Mouse (Mus musculus): ENCODE measurements around the gene Kcnk16. TPM values are rescaled to one million over a fixed set of nuclear protein-coding genes. Genes with fewer than 3 reads are reported as not detected.

Gene Kcnk16
- total RNA-seq, 2 experiments from 2014 or later, result not detected

DNA sequence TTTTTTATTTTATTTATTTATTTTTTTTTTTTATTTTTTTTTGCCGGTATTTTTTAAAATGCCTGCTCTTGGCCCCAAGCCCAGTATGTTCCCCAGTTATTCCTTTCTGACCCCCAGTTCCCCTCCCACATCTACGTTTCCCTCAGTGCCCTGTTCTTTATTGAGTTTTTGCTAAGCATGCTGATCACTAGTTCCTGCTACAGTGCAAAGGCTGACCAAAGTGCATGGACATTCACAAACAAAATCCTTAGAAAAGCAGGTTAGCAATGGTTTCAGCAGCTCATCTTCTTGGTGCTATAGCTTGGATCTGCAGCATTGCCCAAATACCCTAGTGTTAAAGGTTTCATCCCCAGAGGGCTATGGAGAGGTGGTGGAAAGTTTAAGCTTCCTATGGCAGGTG is 42.0 kb downstream of the Kcnk16 start:
- intact Hi-C loops (cut with DNase I), result no loop called here
- Histone ChIP-seq H3K4me3 (no peak overlapping the region), H3K27ac (no peak overlapping the region)
- no peak for TF ChIP-seq CTCF (IDR thresholded peaks at IDR 0.05)
- DNase-seq (ENCODE audit: extremely low spot score in 1 of 2, low spot score in 2 of 2), result no peak

DNA sequence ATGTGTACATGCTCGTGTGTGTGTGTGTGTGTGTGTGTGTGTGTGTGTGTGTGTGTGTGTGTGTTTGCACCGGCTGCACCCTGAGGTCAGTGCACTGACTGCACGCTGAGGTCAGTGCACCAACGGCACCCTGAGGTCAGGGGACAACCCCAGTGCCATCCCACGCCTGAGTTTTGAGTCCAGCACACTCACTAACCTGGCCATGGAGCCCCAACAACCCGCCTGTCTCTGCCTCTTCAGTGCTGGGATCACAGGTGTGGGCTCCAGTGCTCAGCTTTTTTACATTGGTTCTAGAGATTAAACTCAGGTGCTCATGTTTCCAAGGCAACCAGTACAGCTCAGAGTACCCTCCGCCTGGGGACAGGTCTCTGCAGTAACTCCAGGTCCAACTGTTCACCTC is 42.5 kb downstream of the Kcnk16 start:
- no peak overlapping the region for H3K27ac ChIP-seq
- no peak for TF ChIP-seq CTCF (IDR thresholded peaks at IDR 0.05)
- intact Hi-C loops (cut with DNase I), result no loop called here
- DNase-seq (ENCODE audit: extremely low spot score in 1 of 2, low spot score in 2 of 2), result no peak
- H3K4me3 ChIP-seq, result no peak overlapping the region

DNA sequence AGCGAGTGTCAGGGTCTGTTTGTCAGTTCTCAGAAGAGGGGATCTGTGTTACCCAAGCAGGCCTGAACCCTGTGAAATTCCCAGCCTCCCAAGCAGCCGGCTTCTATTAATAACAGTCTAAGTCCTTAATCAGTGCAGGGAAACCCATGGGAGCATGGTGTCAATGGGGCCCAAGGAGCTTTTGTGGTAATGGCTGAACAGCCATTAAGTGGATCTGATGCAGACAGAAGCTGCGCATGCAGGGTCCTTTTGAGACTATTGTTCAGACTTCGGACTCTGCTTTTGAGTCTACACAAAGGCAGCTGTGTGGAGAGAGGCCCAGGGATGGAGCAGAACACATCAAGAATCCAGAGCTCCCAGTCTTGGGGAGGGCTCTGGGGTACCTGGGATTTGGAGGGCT is 43.5 kb downstream of the Kcnk16 start:
- no peak for DNase-seq (ENCODE audit: extremely low spot score in 1 of 2, low spot score in 2 of 2)
- TF ChIP-seq CTCF (IDR thresholded peaks at IDR 0.05), result no peak
- intact Hi-C loops (cut with DNase I), result no loop called here
- no peak overlapping the region for H3K27ac ChIP-seq
- no peak overlapping the region for H3K4me3 ChIP-seq

DNA sequence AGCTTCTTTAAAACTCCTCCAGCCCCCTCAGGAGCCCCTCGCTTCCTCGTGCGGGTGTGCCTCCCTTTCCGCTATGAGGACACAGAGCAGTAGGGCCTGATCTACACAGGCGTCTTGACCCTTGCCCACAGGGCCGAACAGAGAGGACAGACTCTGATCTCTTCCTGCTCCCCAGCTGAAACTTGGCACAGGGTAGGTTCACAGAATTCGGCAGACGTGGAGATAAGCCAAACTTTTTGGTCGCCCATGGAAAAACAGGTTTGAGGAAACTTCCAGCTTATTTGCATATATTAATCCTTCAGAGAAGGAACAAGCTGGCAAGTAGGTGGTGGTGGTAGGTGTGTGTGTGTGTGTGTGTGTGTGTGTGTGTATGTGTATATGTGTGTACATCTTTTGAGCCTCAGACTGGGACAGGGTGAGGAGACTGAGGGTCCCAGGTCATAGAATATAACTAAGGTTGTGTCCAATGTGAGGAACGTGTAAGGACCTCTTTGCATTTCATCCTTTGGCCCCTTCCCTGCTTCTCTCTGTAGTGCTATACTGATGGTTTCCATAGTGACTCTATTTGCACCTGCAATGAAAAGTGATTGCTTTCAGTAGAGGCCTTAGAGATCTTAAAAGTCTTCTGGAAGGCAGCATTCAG is 44.3 kb downstream of the Kcnk16 start:
- no peak for TF ChIP-seq CTCF (IDR thresholded peaks at IDR 0.05)
- Histone ChIP-seq H3K4me3 (no peak overlapping the region), H3K27ac (no peak overlapping the region)
- intact Hi-C loops (cut with DNase I), result loop anchor here (5.0 kb wide), 1 partner anchor 52 kb away; no protein-coding TSS in a partner anchor
- DNase-seq (ENCODE audit: extremely low spot score in 1 of 2, low spot score in 2 of 2), result no peak

DNA sequence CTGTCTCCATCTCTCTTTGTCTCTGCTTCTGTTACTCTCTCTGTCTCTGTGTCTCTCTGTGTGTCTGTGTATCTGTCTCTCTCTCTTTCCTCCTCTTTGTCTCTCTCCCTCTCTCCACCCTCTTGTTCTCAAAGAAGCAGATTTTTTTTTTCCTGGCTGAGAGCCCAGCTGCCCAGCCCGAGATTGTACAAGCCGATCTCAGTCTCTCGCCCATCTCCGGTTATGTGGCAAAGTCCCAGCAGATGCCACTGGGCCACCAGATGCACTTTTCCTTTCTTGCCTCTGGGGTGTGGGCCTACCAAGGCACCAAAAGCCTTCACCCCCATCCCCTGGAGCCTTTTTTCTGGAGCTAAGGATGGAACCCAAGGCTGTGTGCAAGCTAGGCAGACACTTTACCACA is 44.8 kb downstream of the Kcnk16 start:
- intact Hi-C loops (cut with DNase I), result loop anchor here (5.0 kb wide), 1 partner anchor 52 kb away; no protein-coding TSS in a partner anchor
- Histone ChIP-seq H3K27ac (no peak overlapping the region), H3K4me3 (no peak overlapping the region)
- no peak for DNase-seq (ENCODE audit: extremely low spot score in 1 of 2, low spot score in 2 of 2)
- no peak for TF ChIP-seq CTCF (IDR thresholded peaks at IDR 0.05)

DNA sequence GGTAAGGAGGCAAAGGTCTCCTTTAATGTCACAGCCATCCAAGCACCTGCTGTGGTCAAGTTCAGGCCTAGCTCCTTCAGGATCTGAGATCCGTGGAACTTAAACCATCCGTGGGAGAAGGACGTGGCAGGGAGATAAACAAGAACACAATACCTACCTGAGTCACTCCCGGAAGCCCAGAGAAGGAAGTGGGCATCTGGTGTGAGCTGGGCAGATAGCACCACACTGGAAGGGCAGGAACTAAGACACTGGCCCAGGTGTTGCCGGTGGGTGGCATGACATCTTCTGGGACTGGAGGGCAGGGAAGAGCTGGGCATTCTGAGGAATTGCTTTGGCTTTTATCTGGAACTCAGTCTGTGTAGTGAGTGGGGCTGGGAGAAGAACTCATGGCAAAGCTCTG is 45.7 kb downstream of the Kcnk16 start:
- Histone ChIP-seq H3K27ac (no peak overlapping the region), H3K4me3 (no peak overlapping the region)
- intact Hi-C loops (cut with DNase I), result loop anchor here (5.0 kb wide), 1 partner anchor 51 kb away; no protein-coding TSS in a partner anchor
- no peak for TF ChIP-seq CTCF (IDR thresholded peaks at IDR 0.05)
- DNase-seq (ENCODE audit: extremely low spot score in 1 of 2, low spot score in 2 of 2), result no peak

DNA sequence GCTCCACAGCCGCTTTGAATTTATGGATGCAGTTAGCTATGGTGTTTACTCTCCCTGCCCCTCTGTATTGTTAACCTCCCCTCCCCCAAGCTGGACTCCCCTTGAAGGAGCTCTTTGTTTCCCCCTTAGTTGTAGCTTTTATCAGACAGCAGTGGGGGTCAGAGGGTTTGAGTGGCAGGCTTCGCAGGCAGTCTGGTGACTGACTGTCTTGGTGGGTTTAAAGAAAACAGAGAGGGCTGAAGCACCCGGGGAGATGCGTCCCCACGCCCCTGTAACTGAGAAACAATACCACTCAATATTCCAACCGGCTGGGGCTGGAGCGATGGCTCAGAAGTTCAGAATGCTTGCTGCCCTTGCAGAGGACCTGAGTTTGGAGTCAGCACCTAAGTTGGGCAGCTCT is 47.9 kb downstream of the Kcnk16 start:
- no peak overlapping the region for H3K27ac ChIP-seq
- H3K4me3 ChIP-seq, result no peak overlapping the region
- TF ChIP-seq CTCF (IDR thresholded peaks at IDR 0.05), result no peak
- DNase-seq (ENCODE audit: extremely low spot score in 1 of 2, low spot score in 2 of 2), result no peak
- intact Hi-C loops (cut with DNase I), result loop anchor here (5.0 kb wide), 1 partner anchor 49 kb away; no protein-coding TSS in a partner anchor

DNA sequence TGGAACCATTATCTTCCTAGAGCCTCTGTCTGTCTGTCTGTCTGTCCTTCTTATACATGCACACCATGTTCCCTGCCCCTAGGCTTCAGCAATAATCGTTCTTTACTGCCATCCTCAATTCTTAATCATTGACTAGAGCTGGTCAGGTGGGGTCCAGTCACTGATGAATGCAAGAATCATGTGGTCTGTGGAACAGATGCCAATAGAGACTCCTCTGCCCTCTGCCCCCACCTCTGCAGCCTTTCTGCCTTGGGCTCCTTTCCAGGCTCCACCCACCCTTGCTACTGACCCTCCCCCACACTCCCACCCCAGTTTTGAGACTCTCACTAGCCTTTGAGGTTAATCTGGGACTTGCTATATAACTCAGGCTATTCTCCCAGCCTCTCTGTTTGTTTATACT is 49.1 kb downstream of the Kcnk16 start:
- Histone ChIP-seq H3K27ac (no peak overlapping the region), H3K4me3 (no peak overlapping the region)
- no peak for DNase-seq (ENCODE audit: extremely low spot score in 1 of 2, low spot score in 2 of 2)
- intact Hi-C loops (cut with DNase I), result loop anchor here (5.0 kb wide), 1 partner anchor 48 kb away; no protein-coding TSS in a partner anchor
- TF ChIP-seq CTCF (IDR thresholded peaks at IDR 0.05), result no peak

DNA sequence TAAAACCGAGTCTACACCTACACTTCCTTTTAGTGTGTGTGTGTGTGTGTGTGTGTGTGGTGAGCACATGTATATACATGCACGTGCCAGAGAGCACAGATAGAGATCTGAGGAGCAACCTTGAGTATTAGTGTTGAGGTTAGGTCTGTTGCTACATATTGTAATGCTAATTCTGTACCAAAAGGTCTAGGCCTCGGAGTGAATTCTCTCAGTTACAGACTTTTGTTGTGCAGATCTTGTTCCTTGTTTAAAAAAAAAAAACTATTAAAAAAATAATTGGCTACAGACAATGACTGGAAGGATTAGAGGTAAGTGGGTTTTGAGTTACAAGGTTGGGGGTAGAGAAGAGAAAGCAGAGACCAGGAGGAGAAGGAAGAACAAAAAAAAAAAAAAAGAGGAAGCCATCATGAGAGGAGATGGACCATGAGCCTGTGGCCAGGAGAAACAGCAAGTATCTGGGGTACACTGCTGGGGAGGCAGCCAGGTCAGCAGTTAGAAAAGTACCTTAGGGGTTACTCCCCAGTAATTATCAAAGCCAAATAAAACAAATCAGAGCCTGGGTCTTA is 51.6 kb downstream of the Kcnk16 start:
- Histone ChIP-seq H3K27ac (no peak overlapping the region), H3K4me3 (no peak overlapping the region)
- DNase-seq (ENCODE audit: extremely low spot score in 1 of 2, low spot score in 2 of 2), result no peak
- intact Hi-C loops (cut with DNase I), result no loop called here
- TF ChIP-seq CTCF (IDR thresholded peaks at IDR 0.05), result no peak

DNA sequence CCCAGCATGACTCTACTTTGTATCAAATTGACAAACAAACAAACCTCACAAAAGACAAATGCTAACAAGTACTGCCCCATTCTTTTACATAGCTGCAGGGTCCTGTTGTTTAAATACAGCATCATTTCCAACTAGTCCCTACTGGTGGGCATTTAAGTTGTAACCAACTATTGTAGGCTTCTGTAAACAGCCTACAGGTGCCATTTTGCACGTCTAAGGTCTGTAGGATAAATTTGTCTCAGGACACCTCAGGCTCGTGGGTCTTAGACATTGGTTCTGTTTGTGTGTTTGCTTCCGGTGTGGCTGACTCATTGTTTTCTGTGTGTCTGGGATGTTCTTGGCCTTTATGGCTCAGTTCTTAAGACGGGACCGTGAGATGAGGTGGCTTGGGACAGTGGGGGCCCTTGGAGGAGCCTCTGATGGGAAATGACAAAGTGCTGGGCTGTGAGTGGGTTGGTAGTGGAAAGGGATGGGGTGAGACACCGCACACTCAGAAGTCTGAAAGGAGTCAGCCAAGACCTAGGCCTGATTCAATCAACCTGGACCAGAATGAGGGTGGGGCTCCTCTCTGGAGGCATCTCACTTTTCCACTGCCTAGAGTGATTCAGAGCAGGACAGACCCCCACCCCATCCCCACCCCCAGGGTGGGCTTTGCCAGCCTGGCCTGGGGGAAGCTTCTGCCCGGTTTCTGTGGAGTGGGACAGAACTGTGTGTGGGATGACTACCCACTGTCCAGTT is 52.3 kb downstream of the Kcnk16 start:
- intact Hi-C loops (cut with DNase I), result no loop called here
- DNase-seq (ENCODE audit: extremely low spot score in 1 of 2, low spot score in 2 of 2), result no peak
- Histone ChIP-seq H3K27ac (no peak overlapping the region), H3K4me3 (no peak overlapping the region)
- no peak for TF ChIP-seq CTCF (IDR thresholded peaks at IDR 0.05)

DNA sequence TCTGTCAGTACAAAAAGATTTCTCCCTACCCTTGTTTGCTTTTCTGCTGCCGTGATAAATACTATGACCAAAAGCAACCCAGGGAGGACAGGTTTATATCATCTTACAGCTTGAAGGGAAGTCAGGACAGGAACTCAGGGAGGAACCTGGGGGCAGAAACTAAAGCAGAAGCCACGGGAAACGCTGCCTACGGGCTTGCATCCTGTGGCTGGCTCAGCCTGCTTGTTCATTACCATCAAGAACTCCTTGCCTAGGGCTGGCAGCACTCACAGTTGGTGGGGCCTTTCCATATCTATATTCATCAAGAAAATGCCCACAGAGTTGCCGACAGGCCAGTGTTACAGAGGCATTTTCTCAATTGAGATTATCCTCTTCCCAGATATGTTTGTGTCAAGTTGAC is 53.2 kb downstream of the Kcnk16 start:
- Histone ChIP-seq H3K27ac (no peak overlapping the region), H3K4me3 (no peak overlapping the region)
- TF ChIP-seq CTCF (IDR thresholded peaks at IDR 0.05), result no peak
- intact Hi-C loops (cut with DNase I), result no loop called here
- no peak for DNase-seq (ENCODE audit: extremely low spot score in 1 of 2, low spot score in 2 of 2)

DNA sequence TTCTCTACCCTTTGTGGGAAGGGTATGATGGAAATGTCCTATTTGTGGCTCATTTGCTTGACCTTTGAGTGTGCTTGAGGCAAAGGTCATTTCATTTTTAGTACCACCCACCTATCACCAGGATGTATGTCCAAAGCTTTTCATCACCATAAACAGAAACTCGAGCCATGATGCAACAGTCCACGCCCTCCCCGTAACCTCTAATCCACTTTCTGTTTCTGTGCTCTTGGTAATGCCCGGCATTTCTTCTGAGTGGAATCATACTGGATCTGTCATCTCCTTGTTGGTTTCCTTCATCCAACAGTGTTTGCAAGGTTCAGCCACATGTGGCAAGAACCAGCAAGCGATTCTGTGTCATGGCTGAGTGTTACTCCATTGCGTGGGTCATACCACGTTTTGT is 54.9 kb downstream of the Kcnk16 start:
- H3K27ac ChIP-seq, result no peak overlapping the region
- DNase-seq (ENCODE audit: extremely low spot score in 1 of 2, low spot score in 2 of 2), result no peak
- no peak overlapping the region for H3K4me3 ChIP-seq
- TF ChIP-seq CTCF (IDR thresholded peaks at IDR 0.05), result no peak
- intact Hi-C loops (cut with DNase I), result no loop called here
